Mouse (Mus musculus): ENCODE measurements around the gene Tiam2. TPM values are rescaled to one million over a fixed set of nuclear protein-coding genes. Genes with fewer than 3 reads are reported as not detected.
A peak's percentile ranks its signal among the peaks of the same experiment; 100 is the strongest.

Tiam2 gene
- total and polyA plus RNA-seq, 3 experiments, result 0.42 to 1.9 TPM; not detected in 1

DNA sequence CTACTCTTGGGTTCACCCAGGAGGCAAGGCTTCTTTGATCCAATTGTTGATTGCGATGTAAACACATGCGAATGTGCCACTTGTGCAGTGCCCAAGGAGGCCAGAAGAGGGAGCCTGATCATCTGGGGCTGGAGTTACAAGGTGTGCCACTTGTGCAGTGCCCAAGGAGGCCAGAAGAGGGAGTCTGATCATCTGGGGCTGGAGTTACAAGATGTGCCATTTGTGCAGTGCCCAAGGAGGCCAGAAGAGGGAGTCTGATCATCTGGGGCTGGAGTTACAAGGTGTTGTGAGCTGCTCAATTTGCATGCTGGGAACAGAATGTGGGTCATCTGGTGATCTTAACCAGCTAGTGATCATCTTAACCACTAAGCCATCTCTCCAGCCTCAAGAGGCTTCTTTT lies 124.7 kb downstream of the Tiam2 start:
- Histone ChIP-seq H3K36me3 (ENCODE audit: control insufficient read depth in 1 of 2, insufficient read depth in 2 of 2, low read length in 2 of 2) (peaks cover 0 to 2% of the 10 kb centered on the region in 2 experiments; a peak in 2 of 4 replicates), H3K27me3 (ENCODE audit: control insufficient read depth in 1 of 2, insufficient read depth in 2 of 2, low read length in 2 of 2) (0 out of 4 replicates have a peak, but pooled peaks cover 0 to 1% of the 10 kb centered on the region in 2 experiments), H3K4me1 (ENCODE audit: control insufficient read depth in 1 of 2, insufficient read depth in 2 of 2, low read length in 2 of 2) (peaks cover 0 to 5% of the 10 kb centered on the region in 2 experiments; a peak in 1 of 4 replicates), H3K27ac (ENCODE audit: control insufficient read depth, low read depth, low read length) (no peak overlapping the region), H3K9me3 (replicated peaks; ENCODE audit: insufficient read depth, low read length) (no peaks in the 10 kb centered on the region), H3K4me3 (ENCODE audit: control insufficient read depth in 1 of 2, insufficient read depth in 1 of 2, low read depth in 2 of 2, low read length in 2 of 2) (no peak overlapping the region), H3K79me2 (ENCODE audit: control insufficient read depth, insufficient read depth, low read length, poor library complexity) (no peaks in the 10 kb centered on the region), H3K9ac (ENCODE audit: control insufficient read depth, low read depth, low read length, poor library complexity, severe bottlenecking) (no peak overlapping the region)
- peak; percentile 51; the same call in 1 of the 2 replicates for TF ChIP-seq ZC3H11A (IDR thresholded peaks at IDR 0.05; ENCODE audit: low read depth, low read length)
- no peak for TF ChIP-seq MAFK (IDR thresholded peaks at IDR 0.05; ENCODE audit: borderline replicate concordance, low read depth, low read length)
- 0 out of 2 replicates have a peak, but pooled peaks have one; percentile 18 for TF ChIP-seq TBP (IDR thresholded peaks at IDR 0.05; ENCODE audit: low read depth, low read length)
- peak; percentile 55 to 95 (median 90) for TF ChIP-seq CTCF (IDR thresholded peaks at IDR 0.05 in 2 of 3, conservative IDR thresholded peaks at IDR 0.05 in 1 of 3; ENCODE audit: control insufficient read depth in 1 of 3, insufficient read depth in 1 of 3, low read depth in 2 of 3, low read length in 3 of 3, poor library complexity in 1 of 3, severe bottlenecking in 1 of 3)
- peak; percentile 63 for TF ChIP-seq RAD21 (IDR thresholded peaks at IDR 0.05; ENCODE audit: low read depth, low read length)
- peak; percentile 88 for TF ChIP-seq SMC3 (IDR thresholded peaks at IDR 0.05; ENCODE audit: low read depth, low read length)
- TF ChIP-seq POLR2AphosphoS5 (IDR thresholded peaks at IDR 0.05; ENCODE audit: borderline replicate concordance, low read depth, low read length), result no peak
- DNase-seq (ENCODE audit: low read depth, low spot score), result peak; percentile 78

- no peak overlapping the region for H3K9ac ChIP-seq (ENCODE audit: control insufficient read depth, low read depth, low read length, poor library complexity, severe bottlenecking)
- no peak for TF ChIP-seq GATA1 (IDR thresholded peaks at IDR 0.05; ENCODE audit: low read depth, low read length)
- TF ChIP-seq E2F4 (IDR thresholded peaks at IDR 0.05; ENCODE audit: borderline replicate concordance, low read depth, low read length), result no peak
- no peak for TF ChIP-seq MEF2A (IDR thresholded peaks at IDR 0.05; ENCODE audit: extremely low read depth, insufficient replicate concordance, low read depth, low read length, poor library complexity, severe bottlenecking)
- no peak for TF ChIP-seq SMC3 (IDR thresholded peaks at IDR 0.05; ENCODE audit: low read depth, low read length)
- no peak for TF ChIP-seq ZC3H11A (IDR thresholded peaks at IDR 0.05; ENCODE audit: low read depth, low read length)
- DNase-seq (ENCODE audit: low read depth, low spot score), result no peak
- H3K79me2 ChIP-seq (ENCODE audit: control insufficient read depth, insufficient read depth, low read length, poor library complexity), result no peaks in the 10 kb centered on the region
- H3K4me1 ChIP-seq (ENCODE audit: control insufficient read depth in 1 of 2, insufficient read depth in 2 of 2, low read length in 2 of 2), result no peaks in the 10 kb centered on the region
- no peaks in the 10 kb centered on the region for H3K9me3 ChIP-seq (replicated peaks; ENCODE audit: insufficient read depth, low read length)
- H3K4me3 ChIP-seq (ENCODE audit: control insufficient read depth in 1 of 2, insufficient read depth in 1 of 2, low read depth in 2 of 2, low read length in 2 of 2), result no peak overlapping the region
- 0 out of 4 replicates have a peak, but pooled peaks cover 0 to 1% of the 10 kb centered on the region in 2 experiments for H3K27me3 ChIP-seq (ENCODE audit: control insufficient read depth in 1 of 2, insufficient read depth in 2 of 2, low read length in 2 of 2)
- no peak overlapping the region for H3K27ac ChIP-seq (ENCODE audit: control insufficient read depth, low read depth, low read length)
- no peaks in the 10 kb centered on the region for H3K36me3 ChIP-seq (ENCODE audit: control insufficient read depth in 1 of 2, insufficient read depth in 2 of 2, low read length in 2 of 2)
Observed at GRCm38 (mm10) chr17:3452571-3453311, 126.4 kb downstream of the Tiam2 start.

DNA sequence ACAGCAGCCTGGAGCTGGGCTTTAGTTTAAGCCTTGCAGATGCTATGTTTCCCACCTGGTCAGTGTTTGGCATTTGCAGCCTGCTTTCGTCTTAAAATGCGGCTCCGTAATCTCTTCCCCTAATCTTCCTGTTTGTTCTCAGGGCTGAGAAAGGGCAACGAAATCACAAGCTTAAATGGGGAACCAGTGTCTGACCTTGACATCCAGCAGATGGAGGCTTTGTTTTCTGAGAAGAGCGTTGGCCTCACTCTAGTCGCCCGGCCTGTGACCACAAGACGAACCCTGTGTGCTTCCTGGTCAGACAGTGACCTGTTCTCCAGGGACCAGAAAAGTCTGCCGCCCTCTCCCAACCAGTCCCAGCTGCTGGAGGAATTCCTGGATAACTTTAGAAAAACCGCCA lies 127.6 kb downstream of the Tiam2 start:
- no peak overlapping the region for H3K9ac ChIP-seq (ENCODE audit: control insufficient read depth, low read depth, low read length, poor library complexity, severe bottlenecking)
- no peak overlapping the region for H3K27ac ChIP-seq (ENCODE audit: control insufficient read depth, low read depth, low read length)
- H3K27me3 ChIP-seq (ENCODE audit: control insufficient read depth in 1 of 2, insufficient read depth in 2 of 2, low read length in 2 of 2), result 0 out of 4 replicates have a peak, but pooled peaks cover 0 to 3% of the 10 kb centered on the region in 2 experiments
- H3K4me1 ChIP-seq (ENCODE audit: control insufficient read depth in 1 of 2, insufficient read depth in 2 of 2, low read length in 2 of 2), result no peaks in the 10 kb centered on the region
- no peak for DNase-seq (ENCODE audit: low read depth, low spot score)
- no peaks in the 10 kb centered on the region for H3K9me3 ChIP-seq (replicated peaks; ENCODE audit: insufficient read depth, low read length)
- no peaks in the 10 kb centered on the region for H3K36me3 ChIP-seq (ENCODE audit: control insufficient read depth in 1 of 2, insufficient read depth in 2 of 2, low read length in 2 of 2)
- TF ChIP-seq POLR2A (IDR thresholded peaks at IDR 0.05; ENCODE audit: control insufficient read depth in 1 of 2, insufficient read depth in 1 of 2, low read depth in 1 of 2, low read length in 2 of 2, poor library complexity in 1 of 2) (no peak), POLR2AphosphoS5 (IDR thresholded peaks at IDR 0.05; ENCODE audit: borderline replicate concordance, low read depth, low read length) (no peak), POLR2AphosphoS2 (IDR thresholded peaks at IDR 0.05; ENCODE audit: low read length) (no peak), MEF2A (IDR thresholded peaks at IDR 0.05; ENCODE audit: extremely low read depth, insufficient replicate concordance, low read depth, low read length, poor library complexity, severe bottlenecking) (no peak), GABPA (IDR thresholded peaks at IDR 0.05; ENCODE audit: low read depth, low read length) (no peak), NELFE (IDR thresholded peaks at IDR 0.05; ENCODE audit: low read depth, low read length) (no peak), SMC3 (IDR thresholded peaks at IDR 0.05; ENCODE audit: low read depth, low read length) (no peak), UBTF (IDR thresholded peaks at IDR 0.05; ENCODE audit: borderline replicate concordance, insufficient read depth, low read depth, low read length) (no peak), TAL1 (IDR thresholded peaks at IDR 0.05; ENCODE audit: low read length) (no peak), MYB (IDR thresholded peaks at IDR 0.05; ENCODE audit: low read depth, low read length) (no peak), NRF1 (IDR thresholded peaks at IDR 0.05; ENCODE audit: insufficient read depth, low read depth, low read length, poor library complexity, severe bottlenecking) (no peak), CTCF (IDR thresholded peaks at IDR 0.05 in 2 of 3, conservative IDR thresholded peaks at IDR 0.05 in 1 of 3; ENCODE audit: control insufficient read depth in 1 of 3, insufficient read depth in 1 of 3, low read depth in 2 of 3, low read length in 3 of 3, poor library complexity in 1 of 3, severe bottlenecking in 1 of 3) (no peak), USF2 (IDR thresholded peaks at IDR 0.05; ENCODE audit: borderline replicate concordance in 1 of 2, insufficient read depth in 1 of 2, low read depth in 1 of 2, low read length in 2 of 2) (no peak), ZMIZ1 (IDR thresholded peaks at IDR 0.05; ENCODE audit: low read depth, low read length) (no peak)
- H3K79me2 ChIP-seq (ENCODE audit: control insufficient read depth, insufficient read depth, low read length, poor library complexity), result no peaks in the 10 kb centered on the region
- no peak overlapping the region for H3K4me3 ChIP-seq (ENCODE audit: control insufficient read depth in 1 of 2, insufficient read depth in 1 of 2, low read depth in 2 of 2, low read length in 2 of 2)

Data from MEL (cell line).